Mouse (Mus musculus): Measurements from ENCODE around the gene Ccnd3. TPM values are rescaled to one million over a fixed set of nuclear protein-coding genes. Genes with fewer than 3 reads are reported as not detected.

Gene Ccnd3
- polyA plus RNA-seq, 1 experiment from 2014 or later = 74.3 TPM

DNA sequence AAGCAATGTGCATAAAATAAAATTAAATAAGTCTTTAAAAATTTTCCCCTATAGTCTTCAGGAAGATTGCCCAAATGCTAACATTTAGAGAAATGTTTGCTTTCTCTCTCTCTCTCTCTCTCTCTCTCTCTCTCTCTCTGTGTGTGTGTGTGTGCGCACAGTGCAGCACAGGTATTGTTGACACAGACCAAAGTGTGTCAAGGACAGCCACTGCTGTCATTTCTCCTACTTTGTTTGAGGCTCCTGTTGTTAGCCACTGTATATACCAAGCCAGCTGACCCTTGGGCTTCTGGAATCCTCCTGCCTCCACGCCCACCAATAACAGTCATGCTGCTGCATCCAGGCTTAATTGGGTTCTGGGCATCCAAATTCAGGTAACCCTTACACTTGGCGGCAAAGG, 33.2 kb downstream of the Ccnd3 start:
- no peak for ATAC-seq (ENCODE audit: low FRiP score)
- Histone ChIP-seq H3K27me3 (no peaks in the 10 kb centered on the region), H3K9ac (no peak overlapping the region), H3K36me3 (no peaks in the 10 kb centered on the region), H3K4me1 (replicated peaks) (peaks cover 3% of the 10 kb centered on the region), H3K9me3 (no peaks in the 10 kb centered on the region), H3K4me2 (no peak overlapping the region), H3K4me3 (no peak overlapping the region), H3K27ac (no peak overlapping the region)
- 85% methylated on average over 3 of the region's 3 CpGs for WGBS

DNA sequence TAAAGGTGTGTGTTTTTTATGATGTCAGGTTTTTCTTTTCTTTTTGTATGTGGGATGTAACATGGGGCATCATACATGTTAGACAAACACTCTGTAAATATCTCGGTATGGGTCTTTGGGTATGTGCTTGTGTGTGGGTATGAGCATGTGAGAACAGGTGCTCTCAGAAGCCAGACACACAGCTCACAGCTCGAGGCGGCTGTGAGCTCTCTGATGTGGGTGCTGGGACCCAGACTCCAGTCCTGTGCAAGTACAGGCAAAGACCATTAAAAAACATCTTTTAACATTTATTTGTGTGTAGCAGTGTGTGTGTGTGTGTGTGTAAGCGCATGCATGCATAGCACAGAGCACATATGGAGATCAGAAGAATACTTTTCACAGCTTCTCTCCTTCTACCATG, 34.3 kb downstream of the Ccnd3 start:
- H3K27ac ChIP-seq = no peak overlapping the region
- no peak overlapping the region for H3K4me2 ChIP-seq
- H3K36me3 ChIP-seq = no peaks in the 10 kb centered on the region
- no peak for ATAC-seq (ENCODE audit: low FRiP score)
- H3K4me1 ChIP-seq (replicated peaks) = peaks cover 3% of the 10 kb centered on the region
- no peaks in the 10 kb centered on the region for H3K9me3 ChIP-seq
- H3K9ac ChIP-seq = no peak overlapping the region
- no peak overlapping the region for H3K4me3 ChIP-seq
- no peaks in the 10 kb centered on the region for H3K27me3 ChIP-seq
- 97% methylated on average over 4 of the region's 4 CpGs for WGBS

DNA sequence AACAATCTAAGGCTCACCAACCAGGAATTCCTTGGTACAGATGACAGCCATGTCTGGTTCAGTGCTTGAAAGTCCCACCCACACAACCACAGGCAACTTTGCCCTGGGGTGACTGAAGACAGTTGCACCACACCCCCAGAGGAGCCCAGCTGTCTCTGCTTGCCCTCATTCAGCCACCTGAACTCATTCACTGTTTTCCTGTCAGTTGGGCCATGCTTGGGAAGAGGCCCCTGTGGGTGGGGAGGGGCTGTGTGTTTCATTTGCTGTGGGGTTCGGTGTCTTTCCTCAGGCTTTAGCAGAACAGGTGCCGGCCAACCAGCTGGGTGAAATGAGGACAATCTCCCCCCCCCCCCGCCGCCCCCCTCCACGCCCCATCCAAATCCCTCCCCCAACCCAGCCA, 37.2 kb downstream of the Ccnd3 start:
- H3K4me3 ChIP-seq = no peak overlapping the region
- no peak overlapping the region for H3K27ac ChIP-seq
- WGBS = 79% methylated on average over 5 of the region's 5 CpGs
- peaks cover 3% of the 10 kb centered on the region for H3K4me1 ChIP-seq (replicated peaks)
- H3K9me3 ChIP-seq = no peaks in the 10 kb centered on the region
- no peak overlapping the region for H3K4me2 ChIP-seq
- H3K9ac ChIP-seq = no peak overlapping the region
- H3K36me3 ChIP-seq = no peaks in the 10 kb centered on the region
- H3K27me3 ChIP-seq = no peaks in the 10 kb centered on the region
- no peak for ATAC-seq (ENCODE audit: low FRiP score)

DNA sequence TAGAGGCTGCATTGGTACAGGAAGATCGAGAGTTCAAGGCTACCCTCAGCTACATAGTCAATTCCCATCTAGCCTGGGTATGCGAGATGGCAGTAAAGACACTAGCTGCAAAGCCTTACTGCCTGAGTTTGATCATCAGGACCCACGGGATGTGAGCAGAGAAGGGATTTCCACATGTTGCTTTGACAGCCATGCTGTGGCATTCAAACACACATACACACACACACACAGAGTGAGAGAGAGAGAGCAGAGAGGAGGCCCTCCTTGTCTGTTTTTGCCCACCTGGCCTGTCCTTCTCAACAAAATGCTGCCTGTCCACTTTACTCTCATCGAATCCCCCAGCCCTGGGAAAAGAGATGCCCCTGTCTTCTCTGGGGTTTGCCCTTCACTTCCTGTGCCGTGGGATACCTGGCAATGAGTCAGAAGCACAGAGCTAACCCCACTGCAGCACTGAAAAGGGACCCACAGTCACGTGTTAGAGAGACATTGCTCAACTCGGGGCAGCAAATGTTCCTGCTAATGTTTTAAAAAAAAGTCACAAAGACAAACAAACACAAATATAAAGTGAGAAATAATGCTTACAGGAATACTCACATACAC, 38.3 kb downstream of the Ccnd3 start:
- H3K4me2 ChIP-seq = no peak overlapping the region
- H3K9me3 ChIP-seq = no peaks in the 10 kb centered on the region
- ATAC-seq (ENCODE audit: low FRiP score) = no peak
- peaks cover 3% of the 10 kb centered on the region for H3K4me1 ChIP-seq (replicated peaks)
- H3K27ac ChIP-seq = no peak overlapping the region
- H3K4me3 ChIP-seq = no peak overlapping the region
- no peaks in the 10 kb centered on the region for H3K27me3 ChIP-seq
- H3K9ac ChIP-seq = no peak overlapping the region
- H3K36me3 ChIP-seq = no peaks in the 10 kb centered on the region
- WGBS = 87% methylated on average over 7 of the region's 7 CpGs

DNA sequence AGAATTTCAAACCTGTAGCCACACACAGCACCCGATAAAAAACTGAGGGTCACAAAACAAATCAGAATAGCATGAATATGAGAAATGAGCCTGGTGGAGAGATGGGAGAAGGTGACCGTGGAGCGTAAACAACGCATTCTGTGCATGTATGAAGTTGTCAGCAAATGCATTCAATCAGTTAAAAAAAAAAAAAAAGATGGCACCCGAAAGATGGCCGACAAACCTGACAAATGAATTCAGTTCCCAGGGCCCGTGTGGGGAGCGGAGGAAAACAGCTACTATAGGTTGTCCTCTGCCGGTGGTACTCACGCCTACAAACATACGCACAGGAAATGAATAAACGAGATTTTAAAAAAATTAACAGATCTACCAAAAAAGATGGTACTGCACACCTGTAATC, 40.3 kb downstream of the Ccnd3 start:
- H3K9me3 ChIP-seq = no peaks in the 10 kb centered on the region
- H3K27me3 ChIP-seq = no peaks in the 10 kb centered on the region
- peaks cover 3% of the 10 kb centered on the region for H3K4me1 ChIP-seq (replicated peaks)
- H3K9ac ChIP-seq = no peak overlapping the region
- H3K36me3 ChIP-seq = no peaks in the 10 kb centered on the region
- ATAC-seq (ENCODE audit: low FRiP score) = no peak
- no peak overlapping the region for H3K4me3 ChIP-seq
- H3K27ac ChIP-seq = no peak overlapping the region
- WGBS = 90% methylated on average over 12 of the region's 12 CpGs
- H3K4me2 ChIP-seq = no peak overlapping the region

DNA sequence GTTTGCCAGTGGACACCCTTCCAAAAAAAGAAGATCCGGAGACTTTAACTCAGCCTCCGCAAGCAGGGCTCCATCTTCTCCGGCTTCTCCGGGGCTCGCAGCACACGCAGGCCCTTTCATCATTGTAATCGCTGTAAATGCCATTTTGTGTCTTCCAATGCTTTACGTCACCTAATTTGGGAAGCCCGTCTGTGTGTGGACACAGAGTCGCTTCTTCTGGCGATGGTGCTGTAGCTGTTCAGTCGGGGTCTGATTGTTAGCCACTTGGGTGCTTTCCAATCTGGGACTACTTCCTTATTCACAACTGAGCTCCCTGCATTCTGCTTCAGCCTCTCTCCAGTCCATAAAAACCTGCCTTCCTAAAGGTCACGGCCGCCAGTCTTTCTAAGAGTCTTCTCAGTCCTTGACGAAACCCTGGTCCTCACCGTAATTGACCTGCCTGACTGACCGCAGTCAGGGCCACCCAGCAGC, 41.0 kb downstream of the Ccnd3 start:
- Histone ChIP-seq H3K9ac (no peak overlapping the region), H3K4me2 (no peak overlapping the region), H3K36me3 (no peaks in the 10 kb centered on the region), H3K4me3 (no peak overlapping the region), H3K27ac (no peak overlapping the region), H3K9me3 (no peaks in the 10 kb centered on the region), H3K27me3 (no peaks in the 10 kb centered on the region), H3K4me1 (replicated peaks) (peaks cover 3% of the 10 kb centered on the region)
- ATAC-seq (ENCODE audit: low FRiP score) = no peak
- WGBS = 83% methylated on average over 17 of the region's 17 CpGs

DNA sequence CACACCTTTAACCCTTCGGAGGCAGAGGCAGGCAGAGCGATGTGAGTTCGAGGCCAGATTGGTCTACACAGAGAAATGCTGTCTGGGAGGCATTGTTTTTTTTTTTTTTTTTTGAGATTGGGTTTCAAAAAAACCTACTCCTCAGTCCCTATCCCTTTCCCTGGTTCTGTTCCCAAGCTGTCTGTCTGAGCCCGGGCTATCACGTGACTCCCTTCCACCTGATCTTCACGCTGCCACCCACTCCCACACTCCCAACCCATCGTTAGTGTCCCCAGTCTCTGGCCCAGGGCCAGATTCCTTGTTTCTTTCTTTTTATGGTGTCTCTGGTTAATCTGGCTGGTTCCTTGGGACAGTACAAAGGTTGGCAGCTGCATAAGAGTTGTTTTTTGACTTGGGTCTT, 46.2 kb downstream of the Ccnd3 start:
- no peaks in the 10 kb centered on the region for H3K36me3 ChIP-seq
- H3K4me2 ChIP-seq = no peak overlapping the region
- no peak overlapping the region for H3K27ac ChIP-seq
- H3K4me1 ChIP-seq (replicated peaks) = peaks cover 5% of the 10 kb centered on the region; the same call in 1 of the 2 replicates
- no peak overlapping the region for H3K4me3 ChIP-seq
- ATAC-seq (ENCODE audit: low FRiP score) = no peak
- H3K27me3 ChIP-seq = no peaks in the 10 kb centered on the region
- 76% methylated on average over 7 of the region's 7 CpGs for WGBS
- no peak overlapping the region for H3K9ac ChIP-seq
- H3K9me3 ChIP-seq = no peaks in the 10 kb centered on the region

DNA sequence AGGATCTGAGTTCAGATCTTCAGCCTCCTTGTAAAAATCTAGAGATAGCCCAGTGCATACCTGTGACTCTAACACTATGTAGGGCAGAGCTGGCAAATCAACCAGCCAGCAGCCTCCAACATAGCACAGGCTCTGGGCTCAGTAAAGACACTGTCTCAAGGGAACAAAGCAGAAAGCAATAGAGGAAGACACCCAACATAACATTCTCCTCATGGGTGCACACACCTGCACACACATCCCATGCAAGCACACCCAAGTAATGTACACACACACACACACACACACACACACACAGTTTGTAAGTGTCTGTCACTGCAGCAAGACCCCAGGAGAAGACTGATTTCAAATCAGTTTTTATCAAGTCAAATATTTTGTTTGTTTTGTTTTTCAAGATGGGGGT, 48.1 kb downstream of the Ccnd3 start:
- no peak overlapping the region for H3K4me2 ChIP-seq
- no peak for ATAC-seq (ENCODE audit: low FRiP score)
- H3K27me3 ChIP-seq = no peaks in the 10 kb centered on the region
- H3K9me3 ChIP-seq = no peaks in the 10 kb centered on the region
- no peak overlapping the region for H3K4me3 ChIP-seq
- H3K36me3 ChIP-seq = no peaks in the 10 kb centered on the region
- H3K27ac ChIP-seq = no peak overlapping the region
- H3K9ac ChIP-seq = no peak overlapping the region
- peaks cover 5% of the 10 kb centered on the region; the same call in 1 of the 2 replicates for H3K4me1 ChIP-seq (replicated peaks)

DNA sequence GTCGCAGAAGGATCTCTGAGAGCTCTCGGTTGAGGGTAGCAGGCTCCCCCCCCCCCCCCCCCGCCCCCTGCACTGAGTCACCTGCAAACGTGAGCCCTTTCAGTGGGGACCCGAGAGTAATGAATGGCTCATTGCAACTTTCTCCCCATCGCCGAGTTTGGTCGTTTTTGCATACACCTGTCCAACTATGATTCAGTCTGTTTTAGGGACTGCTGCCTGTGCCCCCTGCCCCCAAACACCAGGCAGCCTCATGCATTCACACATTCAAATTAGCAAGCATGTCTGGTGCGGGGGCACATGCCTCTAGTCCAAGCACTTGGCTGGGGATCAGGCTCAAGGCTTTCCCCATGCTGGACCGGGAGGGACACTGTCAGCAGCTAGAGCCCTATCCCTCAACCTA, 49.8 kb downstream of the Ccnd3 start:
- WGBS = 74% methylated on average over 10 of the region's 10 CpGs
- no peak for ATAC-seq (ENCODE audit: low FRiP score)
- Histone ChIP-seq H3K4me1 (replicated peaks) (peaks cover 5% of the 10 kb centered on the region; the same call in 1 of the 2 replicates), H3K4me3 (no peak overlapping the region), H3K27ac (no peak overlapping the region), H3K9me3 (no peaks in the 10 kb centered on the region), H3K4me2 (no peak overlapping the region), H3K27me3 (no peaks in the 10 kb centered on the region), H3K36me3 (no peaks in the 10 kb centered on the region), H3K9ac (no peak overlapping the region)

DNA sequence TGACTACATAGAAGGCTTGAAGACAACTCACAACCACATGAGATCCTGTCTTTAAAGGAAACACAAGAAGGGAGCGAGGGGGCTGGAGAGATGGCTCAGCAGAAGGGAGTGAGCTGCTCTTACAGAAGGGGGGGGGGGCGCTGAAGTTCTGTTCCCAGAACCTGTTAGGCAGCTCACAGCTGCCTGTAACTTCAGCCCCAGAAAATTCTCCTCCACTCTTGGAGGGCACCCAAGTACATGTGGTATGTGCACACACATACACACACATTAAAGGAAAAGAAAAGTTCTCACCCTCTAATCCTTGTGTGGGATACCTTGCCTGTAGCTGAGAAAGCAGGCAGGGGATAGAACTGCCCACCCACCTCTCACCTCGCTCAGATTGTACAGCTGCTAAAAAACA, 52.3 kb downstream of the Ccnd3 start:
- no peak overlapping the region for H3K4me2 ChIP-seq
- no peaks in the 10 kb centered on the region for H3K9me3 ChIP-seq
- H3K27me3 ChIP-seq = no peaks in the 10 kb centered on the region
- H3K27ac ChIP-seq = no peak overlapping the region
- no peaks in the 10 kb centered on the region for H3K4me1 ChIP-seq (replicated peaks)
- no peak for ATAC-seq (ENCODE audit: low FRiP score)
- no peaks in the 10 kb centered on the region for H3K36me3 ChIP-seq
- no peak overlapping the region for H3K9ac ChIP-seq
- WGBS = 70% methylated on average over 3 of the region's 3 CpGs
- no peak overlapping the region for H3K4me3 ChIP-seq

DNA sequence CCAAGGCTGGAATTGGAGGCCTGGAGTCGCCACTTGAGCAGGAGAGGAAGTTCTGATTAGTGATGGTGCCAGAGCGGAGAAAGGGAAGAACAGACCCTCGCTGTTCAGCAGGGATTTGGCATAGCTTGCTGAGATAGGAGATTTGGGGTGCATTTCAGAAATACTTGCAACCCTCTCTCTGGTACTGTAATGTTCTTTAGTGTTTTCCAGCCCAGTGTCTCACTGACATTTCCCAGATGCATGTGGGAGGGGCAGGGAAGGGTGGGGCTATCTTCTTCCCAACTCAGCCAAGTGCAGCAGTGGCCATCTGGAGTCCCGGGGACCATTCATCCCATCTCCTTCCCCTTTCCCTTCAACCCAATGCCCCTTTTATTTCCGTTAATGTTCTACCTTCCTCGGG, 54.9 kb downstream of the Ccnd3 start:
- no peak overlapping the region for H3K4me3 ChIP-seq
- H3K27me3 ChIP-seq = no peaks in the 10 kb centered on the region
- WGBS = 76% methylated on average over 6 of the region's 6 CpGs
- no peak overlapping the region for H3K4me2 ChIP-seq
- H3K9me3 ChIP-seq = no peaks in the 10 kb centered on the region
- no peak overlapping the region for H3K27ac ChIP-seq
- H3K4me1 ChIP-seq (replicated peaks) = no peaks in the 10 kb centered on the region
- ATAC-seq (ENCODE audit: low FRiP score) = no peak
- H3K36me3 ChIP-seq = no peaks in the 10 kb centered on the region
- no peak overlapping the region for H3K9ac ChIP-seq

DNA sequence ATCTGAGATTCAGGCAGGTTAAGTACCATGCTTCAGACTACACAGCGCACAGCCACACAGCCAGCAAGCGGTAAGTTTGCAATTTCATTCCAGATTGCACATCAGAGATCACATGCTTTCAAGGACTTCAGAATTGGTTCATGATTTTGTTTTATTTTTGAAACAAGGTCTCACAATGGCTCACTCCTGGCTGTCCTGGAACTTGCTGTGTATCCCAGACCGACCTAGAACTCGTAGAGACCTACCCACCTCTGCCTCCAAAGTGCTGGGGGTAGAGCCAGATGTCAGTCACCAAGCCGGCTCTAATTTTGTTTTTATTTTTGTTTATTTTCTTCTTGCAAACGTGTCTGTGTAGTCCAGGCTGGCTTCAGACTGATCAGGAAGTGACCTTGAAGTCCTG, 58.0 kb downstream of the Ccnd3 start:
- no peak overlapping the region for H3K4me3 ChIP-seq
- no peak overlapping the region for H3K27ac ChIP-seq
- ATAC-seq (ENCODE audit: low FRiP score) = no peak
- H3K4me1 ChIP-seq (replicated peaks) = no peaks in the 10 kb centered on the region
- H3K36me3 ChIP-seq = no peaks in the 10 kb centered on the region
- no peaks in the 10 kb centered on the region for H3K9me3 ChIP-seq
- H3K9ac ChIP-seq = no peak overlapping the region
- 85% methylated on average over 6 of the region's 6 CpGs for WGBS
- H3K4me2 ChIP-seq = no peak overlapping the region
- no peaks in the 10 kb centered on the region for H3K27me3 ChIP-seq

DNA sequence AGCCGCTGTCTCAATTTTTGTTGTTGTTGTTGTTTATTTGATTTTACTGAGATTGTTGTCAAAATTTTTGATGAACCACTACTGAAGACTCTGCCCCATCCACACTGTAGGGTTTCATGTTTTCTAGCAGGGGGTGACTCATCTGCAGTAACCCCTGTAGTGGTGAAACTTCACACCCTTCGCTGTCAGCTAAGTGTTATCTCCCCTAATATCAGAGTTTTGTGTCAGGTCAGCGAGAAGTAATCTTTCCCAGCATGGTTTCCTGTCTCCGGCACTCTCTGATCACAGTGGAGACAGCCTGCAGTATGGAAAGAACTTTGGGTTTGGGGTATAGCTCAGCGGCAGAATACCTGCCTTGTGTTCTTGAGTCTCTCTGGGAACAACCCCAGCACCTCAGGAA, 59.8 kb downstream of the Ccnd3 start:
- ATAC-seq (ENCODE audit: low FRiP score) = no peak
- Histone ChIP-seq H3K27me3 (no peaks in the 10 kb centered on the region), H3K27ac (no peak overlapping the region), H3K9me3 (no peaks in the 10 kb centered on the region), H3K36me3 (no peaks in the 10 kb centered on the region), H3K4me2 (no peak overlapping the region), H3K4me1 (replicated peaks) (no peaks in the 10 kb centered on the region), H3K9ac (no peak overlapping the region), H3K4me3 (no peak overlapping the region)
- WGBS = 86% methylated on average over 5 of the region's 5 CpGs
